Mouse (Mus musculus) intestine, postnatal 0 days (tissue): ENCODE results near the gene Slc22a14. TPM values are rescaled to one million over a fixed set of nuclear protein-coding genes. Genes with fewer than 3 reads are reported as not detected.
A peak's percentile ranks its signal among the peaks of the same experiment; 100 is the strongest.

ENCODE experiments used
- ATAC-seq: fragments of 200-750 bp; cut with Nextera tagmentation; 2 replicates; pipeline ENCODE4 v1.8.0; 2017; ENCODE audit warnings: mild to moderate bottlenecking, moderate TSS enrichment, moderate library complexity
- H3K27ac ChIP-seq: fragments of 300-500 bp; sonication (generic); 2 replicates; pipeline ENCODE4 v1.5.1; 2014; ENCODE audit warnings: mild to moderate bottlenecking, low read depth, low read length, moderate library complexity
- H3K27me3 ChIP-seq: fragments of 300-500 bp; sonication (generic); replicated peaks from 2 replicates; pipeline ENCODE4 v1.6.1; 2014; ENCODE audit warnings: low read length, mixed read lengths; ENCODE audit not compliant: control insufficient read depth, insufficient read depth
- H3K36me3 ChIP-seq: fragments of 300-500 bp; sonication (generic); 2 replicates; pipeline ENCODE4 v1.6.1; 2014; ENCODE audit warnings: mild to moderate bottlenecking, moderate library complexity; ENCODE audit not compliant: control insufficient read depth, insufficient read depth
- H3K4me1 ChIP-seq: fragments of 300-500 bp; sonication (generic); replicated peaks from 2 replicates; pipeline ENCODE4 v1.6.1; 2014; ENCODE audit warnings: antibody characterized with exemption, low read length, mixed read lengths; ENCODE audit not compliant: control insufficient read depth, insufficient read depth
- H3K4me2 ChIP-seq: fragments of 300-500 bp; sonication (generic); replicated peaks from 2 replicates; pipeline ENCODE4 v1.6.1; 2014; ENCODE audit warnings: low read depth, mild to moderate bottlenecking, moderate library complexity
- H3K4me3 ChIP-seq: fragments of 300-500 bp; sonication (generic); 2 replicates; pipeline ENCODE4 v1.5.1; 2014; ENCODE audit warnings: low read depth, low read length
- H3K9ac ChIP-seq: fragments of 300-500 bp; sonication (generic); 2 replicates; pipeline ENCODE4 v1.6.1; 2014; ENCODE audit warnings: mild to moderate bottlenecking, low read depth, low read length
- H3K9me3 ChIP-seq: fragments of 300-500 bp; sonication (generic); 2 replicates; pipeline ENCODE4 v1.6.1; 2016; ENCODE audit warnings: mixed run types; ENCODE audit not compliant: control insufficient read depth
- CTCF ChIP-seq: sonication (generic); IDR thresholded peaks from 2 replicates; pipeline ENCODE4 v1.5.1; 2016; ENCODE audit warnings: low read depth, mild to moderate bottlenecking, control low read depth, antibody characterized with exemption, moderate library complexity
- WGBS: fragments of 180-500 bp; shearing (Covaris S2); extraction: QIAGEN DNeasy Blood & Tissue Kit; methylation state at CpG from one replicate; pipeline ENCODE4 v1.1.7; 2014; 5-methylcytosine and 5-hydroxymethylcytosine counted together
- polyA plus RNA-seq: library from polyadenylated mRNA; unstranded; fragments of >200 nt; fragmentation: Nextera tagmentation; extraction: Ambion mirVana; gene quantifications from 2 replicates; pipeline ENCODE4 v1.2.1, GENCODE M21; 2015

Slc22a14 gene
- polyA plus RNA-seq, 1 experiment from 2014 or later, result not detected

DNA sequence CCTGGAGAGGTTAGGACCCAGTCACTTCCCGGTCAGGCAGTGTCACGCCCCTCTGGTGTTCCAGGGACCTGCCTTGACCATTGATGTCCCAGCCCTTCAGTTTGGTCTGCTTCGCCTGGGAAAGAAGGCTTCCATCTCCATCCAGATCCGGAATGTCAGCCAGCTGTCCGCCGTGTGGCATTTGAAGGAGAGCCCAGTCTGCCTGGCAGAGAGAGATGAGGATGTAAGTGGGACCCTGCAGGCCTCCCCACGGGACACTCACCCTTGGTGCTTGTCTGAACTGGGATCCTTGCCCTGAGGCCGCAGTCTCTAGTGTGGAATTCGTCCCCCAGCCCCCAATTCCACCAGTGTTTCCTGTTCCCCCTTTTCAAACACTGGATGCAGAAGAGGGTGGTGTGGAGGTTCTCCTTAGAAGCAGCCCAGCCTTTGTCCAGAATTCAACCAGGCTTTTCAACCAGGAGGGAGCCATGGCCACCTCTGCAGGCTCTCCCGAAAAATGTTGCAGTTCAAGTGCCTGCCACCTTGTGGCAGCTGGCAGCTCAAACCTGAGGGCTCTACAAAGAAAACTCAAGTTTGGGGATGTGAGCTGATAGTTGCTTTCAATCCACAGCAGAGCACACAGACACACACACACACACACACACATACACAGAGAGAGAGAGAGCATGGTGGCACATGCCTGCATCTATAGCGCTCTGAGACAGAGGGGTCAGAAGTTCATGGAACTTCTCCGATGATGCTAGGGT, 236.7 kb downstream of the Slc22a14 start:
- H3K4me2 ChIP-seq, result no peak overlapping the region
- no peak overlapping the region for H3K9ac ChIP-seq
- H3K27ac ChIP-seq, result no peak overlapping the region
- ATAC-seq, result no peak
- H3K4me3 ChIP-seq, result no peak overlapping the region
- TF ChIP-seq CTCF, result peak; percentile 15; the same call in 1 of the 2 replicates
- no peaks in the 10 kb centered on the region for H3K27me3 ChIP-seq
- no peaks in the 10 kb centered on the region for H3K4me1 ChIP-seq
- no peaks in the 10 kb centered on the region for H3K9me3 ChIP-seq
- 71% methylated on average over 12 of the region's 12 CpGs for WGBS
- H3K36me3 ChIP-seq, result no peaks in the 10 kb centered on the region

DNA sequence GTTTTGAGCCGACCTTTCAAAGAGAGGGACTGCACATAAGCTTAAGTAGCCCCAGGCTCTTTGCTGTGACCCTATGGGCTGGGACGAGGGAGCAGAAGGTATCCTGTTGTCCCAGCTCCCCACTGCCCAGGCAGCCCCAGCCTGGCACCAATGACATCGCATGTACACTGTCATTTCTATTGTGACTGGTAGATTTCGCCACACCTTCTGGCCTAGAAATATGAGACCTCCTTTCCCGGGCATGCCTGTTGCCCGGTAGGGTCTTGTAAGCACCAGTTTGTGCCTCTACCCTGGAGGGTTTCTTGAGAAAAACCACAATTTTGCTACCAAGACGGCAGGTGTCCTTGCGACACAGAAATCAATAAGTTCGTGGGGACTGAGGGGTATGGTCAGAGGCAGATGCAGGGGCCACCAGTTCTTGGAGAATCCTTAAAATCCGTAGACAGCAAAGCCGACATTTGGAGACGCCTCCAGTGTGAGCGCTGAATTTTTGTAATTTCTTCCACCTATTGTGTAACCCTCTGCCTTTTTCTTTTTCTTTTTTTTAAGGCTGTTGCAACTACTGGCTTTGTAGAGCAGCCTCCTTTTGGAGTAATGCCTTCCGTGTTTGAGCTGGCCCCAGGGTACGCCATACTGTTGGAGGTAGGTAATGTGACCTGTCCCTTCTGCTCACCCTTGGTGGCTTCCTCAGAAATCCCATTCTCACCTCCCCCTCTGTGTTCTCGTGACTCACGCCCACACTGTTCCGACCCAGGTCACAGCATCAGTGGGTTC, 242.6 kb downstream of the Slc22a14 start:
- Histone ChIP-seq H3K4me2 (no peak overlapping the region), H3K4me3 (no peak overlapping the region), H3K27me3 (no peaks in the 10 kb centered on the region), H3K36me3 (no peaks in the 10 kb centered on the region), H3K4me1 (no peaks in the 10 kb centered on the region), H3K27ac (no peak overlapping the region), H3K9ac (no peak overlapping the region), H3K9me3 (no peaks in the 10 kb centered on the region)
- WGBS, result 86% methylated on average over 18 of the region's 18 CpGs
- ATAC-seq, result no peak
- TF ChIP-seq CTCF, result no peak

DNA sequence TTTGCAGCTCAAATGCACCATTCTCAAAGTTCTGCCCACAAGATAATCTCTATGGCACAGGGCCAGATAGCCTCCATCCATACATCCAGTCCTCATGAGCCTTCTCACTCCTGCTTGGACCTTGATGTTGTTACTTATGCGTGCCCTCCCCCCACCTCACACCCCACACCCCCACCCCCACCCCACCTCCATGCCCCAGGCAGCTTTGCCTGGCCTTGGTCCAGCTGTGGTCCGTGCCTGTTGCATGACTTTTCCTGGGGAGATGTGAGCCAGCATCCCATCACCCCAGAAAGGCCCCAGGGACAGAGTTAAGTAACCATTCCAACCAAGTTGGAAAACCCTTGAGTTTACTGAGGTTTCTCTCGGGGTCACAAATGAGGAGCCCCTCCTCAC, 245.2 kb downstream of the Slc22a14 start:
- Histone ChIP-seq H3K4me1 (no peaks in the 10 kb centered on the region), H3K9ac (no peak overlapping the region), H3K9me3 (no peaks in the 10 kb centered on the region), H3K4me3 (no peak overlapping the region), H3K27me3 (no peaks in the 10 kb centered on the region), H3K27ac (no peak overlapping the region), H3K36me3 (no peaks in the 10 kb centered on the region), H3K4me2 (no peak overlapping the region)
- WGBS, result 48% methylated on average over 3 of the region's 3 CpGs
- no peak for TF ChIP-seq CTCF
- no peak for ATAC-seq

Other genes with a start within 250 kb of the Slc22a14 start
- gene Acaa1b, start 208.5 kb downstream of the Slc22a14 start, polyA plus RNA-seq, result 16.4 and 17.5 TPM in 2 replicates
- not detected in 2 replicates for gene Gm47289, start 206.4 kb downstream of the Slc22a14 start, polyA plus RNA-seq
- 0.10 TPM in 1 of 2 replicates, not detected in the other for gene Slc22a13, start 156.5 kb downstream of the Slc22a14 start, polyA plus RNA-seq
- 7.9 and 8.7 TPM in 2 replicates for gene Oxsr1, start 43.1 kb downstream of the Slc22a14 start, polyA plus RNA-seq
- 90.5 and 97.0 TPM in 2 replicates for gene Acaa1a, start 25.9 kb downstream of the Slc22a14 start, polyA plus RNA-seq
- gene Myd88, start 24.1 kb downstream of the Slc22a14 start, polyA plus RNA-seq, result 29.7 and 30.9 TPM in 2 replicates
- 10.8 and 11.7 TPM in 2 replicates for gene Xylb, start 8.2 kb downstream of the Slc22a14 start, polyA plus RNA-seq
- gene Acvr2b, start 36.6 kb upstream of the Slc22a14 start, polyA plus RNA-seq, result 5.4 and 5.8 TPM in 2 replicates
- gene Exog, start 79.4 kb upstream of the Slc22a14 start, polyA plus RNA-seq, result 4.4 and 4.6 TPM in 2 replicates
- gene Scn5a, start 213.5 kb upstream of the Slc22a14 start, polyA plus RNA-seq, result 0.30 and 0.34 TPM in 2 replicates